Mouse (Mus musculus): ENCODE measurements around the gene Gm6482. TPM values are rescaled to one million over a fixed set of nuclear protein-coding genes. Genes with fewer than 3 reads are reported as not detected.
"Not testable (repeated sequence)": the region's sequence is repeated elsewhere in the genome, so short reads cannot be mapped to it uniquely, and the experiment has no call there.

Gene Gm6482
- not detected in 2 replicates for polyA plus RNA-seq (2014; fragmentation: Nextera tagmentation; extraction: Ambion mirVana)

GRCm38 (mm10) chr14:41408181-41408580, at the start of gene Gm6482:
Gene Gm6482, minus strand, starts transcription at chr14:41408281.
- not testable (repeated sequence) for H3K27ac ChIP-seq (replicated peaks; ENCODE audit: low read depth, low read length); ATAC-seq (ENCODE audit: insufficient number of reproducible peaks, low FRiP score, low TSS enrichment, low read depth); DNase-seq (ENCODE audit: low spot score); H3K36me3 ChIP-seq (ENCODE audit: control insufficient read depth, insufficient read depth, low read length); H3K27me3 ChIP-seq (ENCODE audit: control insufficient read depth, insufficient read depth, low read length); H3K4me2 ChIP-seq (ENCODE audit: low read depth, severe bottlenecking); H3K9ac ChIP-seq (ENCODE audit: low read length); H3K4me3 ChIP-seq (ENCODE audit: low read depth, low read length); H3K4me1 ChIP-seq (ENCODE audit: control insufficient read depth, insufficient read depth, low read length); H3K9me3 ChIP-seq (ENCODE audit: control insufficient read depth, low read length)
- no CpG with 5 or more reads among the region's 2 CpGs for WGBS

GRCm38 (mm10) chr14:41453418-41453817, 45.3 kb upstream of the Gm6482 start, which contains the start of gene Gm7954:
Gene Gm7954, minus strand, starts transcription at chr14:41453518.
- not testable (repeated sequence) for H3K9ac ChIP-seq (ENCODE audit: low read length); H3K9me3 ChIP-seq (ENCODE audit: control insufficient read depth, low read length); DNase-seq (ENCODE audit: low spot score); H3K27ac ChIP-seq (replicated peaks; ENCODE audit: low read depth, low read length); H3K4me1 ChIP-seq (ENCODE audit: control insufficient read depth, insufficient read depth, low read length); H3K4me2 ChIP-seq (ENCODE audit: low read depth, severe bottlenecking); H3K27me3 ChIP-seq (ENCODE audit: control insufficient read depth, insufficient read depth, low read length); H3K36me3 ChIP-seq (ENCODE audit: control insufficient read depth, insufficient read depth, low read length); H3K4me3 ChIP-seq (ENCODE audit: low read depth, low read length); ATAC-seq (ENCODE audit: insufficient number of reproducible peaks, low FRiP score, low TSS enrichment, low read depth)
- no CpG with 5 or more reads among the region's 2 CpGs for WGBS

- H3K36me3 ChIP-seq (ENCODE audit: control insufficient read depth, insufficient read depth, low read length); H3K27me3 ChIP-seq (ENCODE audit: control insufficient read depth, insufficient read depth, low read length); H3K9ac ChIP-seq (ENCODE audit: low read length); H3K4me2 ChIP-seq (ENCODE audit: low read depth, severe bottlenecking); H3K4me3 ChIP-seq (ENCODE audit: low read depth, low read length); ATAC-seq (ENCODE audit: insufficient number of reproducible peaks, low FRiP score, low TSS enrichment, low read depth); H3K27ac ChIP-seq (replicated peaks; ENCODE audit: low read depth, low read length); H3K4me1 ChIP-seq (ENCODE audit: control insufficient read depth, insufficient read depth, low read length); H3K9me3 ChIP-seq (ENCODE audit: control insufficient read depth, low read length): not testable (repeated sequence)
- WGBS, result 27% methylated on average over 9 of the region's 16 CpGs
- DNase-seq (ENCODE audit: low spot score), result peak; percentile 43
Observed at GRCm38 (mm10) chr14:41425393-41426075, 17.5 kb upstream of the Gm6482 start.

- not testable (repeated sequence) for ATAC-seq (ENCODE audit: insufficient number of reproducible peaks, low FRiP score, low TSS enrichment, low read depth); H3K4me2 ChIP-seq (ENCODE audit: low read depth, severe bottlenecking); H3K4me1 ChIP-seq (ENCODE audit: control insufficient read depth, insufficient read depth, low read length); H3K36me3 ChIP-seq (ENCODE audit: control insufficient read depth, insufficient read depth, low read length); H3K27ac ChIP-seq (replicated peaks; ENCODE audit: low read depth, low read length); H3K4me3 ChIP-seq (ENCODE audit: low read depth, low read length); H3K9me3 ChIP-seq (ENCODE audit: control insufficient read depth, low read length); H3K27me3 ChIP-seq (ENCODE audit: control insufficient read depth, insufficient read depth, low read length); H3K9ac ChIP-seq (ENCODE audit: low read length)
- DNase-seq (ENCODE audit: low spot score), result peak; percentile 14
- WGBS, result 12% methylated on average over 12 of the region's 14 CpGs
Observed at GRCm38 (mm10) chr14:41424694-41425093, 16.6 kb upstream of the Gm6482 start.

GRCm38 (mm10) chr14:41386279-41386678, 21.8 kb downstream of the Gm6482 start, which contains the start of gene Gm7945:
Gene Gm7945, minus strand, starts transcription at chr14:41386379.
- H3K9me3 ChIP-seq (ENCODE audit: control insufficient read depth, low read length); H3K4me2 ChIP-seq (ENCODE audit: low read depth, severe bottlenecking); H3K9ac ChIP-seq (ENCODE audit: low read length); H3K27me3 ChIP-seq (ENCODE audit: control insufficient read depth, insufficient read depth, low read length); H3K36me3 ChIP-seq (ENCODE audit: control insufficient read depth, insufficient read depth, low read length); DNase-seq (ENCODE audit: low spot score); H3K4me1 ChIP-seq (ENCODE audit: control insufficient read depth, insufficient read depth, low read length); H3K4me3 ChIP-seq (ENCODE audit: low read depth, low read length); ATAC-seq (ENCODE audit: insufficient number of reproducible peaks, low FRiP score, low TSS enrichment, low read depth); H3K27ac ChIP-seq (replicated peaks; ENCODE audit: low read depth, low read length): not testable (repeated sequence)
- WGBS, result no CpG with 5 or more reads among the region's 3 CpGs

Other genes with a start within 250 kb of the Gm6482 start
- gene Sftpd, start 223.1 kb downstream of the Gm6482 start, polyA plus RNA-seq (2014; fragmentation: Nextera tagmentation; extraction: Ambion mirVana), result not detected in 2 replicates
- not detected in 2 replicates for gene Gm2832, start 129.5 kb downstream of the Gm6482 start, polyA plus RNA-seq (2014; fragmentation: Nextera tagmentation; extraction: Ambion mirVana)
- not detected in 2 replicates for gene Gm5798, start 59.7 kb downstream of the Gm6482 start, polyA plus RNA-seq (2014; fragmentation: Nextera tagmentation; extraction: Ambion mirVana)
- gene Gm7945, start 21.9 kb downstream of the Gm6482 start, polyA plus RNA-seq (2014; fragmentation: Nextera tagmentation; extraction: Ambion mirVana), result not detected in 2 replicates
- not detected in 2 replicates for gene Gm7954, start 45.2 kb upstream of the Gm6482 start, polyA plus RNA-seq (2014; fragmentation: Nextera tagmentation; extraction: Ambion mirVana)
- gene Gm3486, start 81.2 kb upstream of the Gm6482 start, polyA plus RNA-seq (2014; fragmentation: Nextera tagmentation; extraction: Ambion mirVana), result not detected in 2 replicates
- gene Gm7970, start 147.3 kb upstream of the Gm6482 start, polyA plus RNA-seq (2014; fragmentation: Nextera tagmentation; extraction: Ambion mirVana), result not detected in 2 replicates
- not detected in 2 replicates for gene 1700049E17Rik2, start 164.9 kb upstream of the Gm6482 start, polyA plus RNA-seq (2014; fragmentation: Nextera tagmentation; extraction: Ambion mirVana)
- not detected in 2 replicates for gene Gm3072, start 216.3 kb upstream of the Gm6482 start, polyA plus RNA-seq (2014; fragmentation: Nextera tagmentation; extraction: Ambion mirVana)
- gene Gm3676, start 238.2 kb upstream of the Gm6482 start, polyA plus RNA-seq (2014; fragmentation: Nextera tagmentation; extraction: Ambion mirVana), result not detected in 2 replicates